Mouse (Mus musculus) testis, postnatal 10 days (tissue): ENCODE measurements around the gene Pms2.

ENCODE experiments used
- DNase-seq: peaks from one replicate; pipeline ENCODE4 v3.0.0; 2021; ENCODE audit warnings: low spot score

The Pms2 gene

DNA sequence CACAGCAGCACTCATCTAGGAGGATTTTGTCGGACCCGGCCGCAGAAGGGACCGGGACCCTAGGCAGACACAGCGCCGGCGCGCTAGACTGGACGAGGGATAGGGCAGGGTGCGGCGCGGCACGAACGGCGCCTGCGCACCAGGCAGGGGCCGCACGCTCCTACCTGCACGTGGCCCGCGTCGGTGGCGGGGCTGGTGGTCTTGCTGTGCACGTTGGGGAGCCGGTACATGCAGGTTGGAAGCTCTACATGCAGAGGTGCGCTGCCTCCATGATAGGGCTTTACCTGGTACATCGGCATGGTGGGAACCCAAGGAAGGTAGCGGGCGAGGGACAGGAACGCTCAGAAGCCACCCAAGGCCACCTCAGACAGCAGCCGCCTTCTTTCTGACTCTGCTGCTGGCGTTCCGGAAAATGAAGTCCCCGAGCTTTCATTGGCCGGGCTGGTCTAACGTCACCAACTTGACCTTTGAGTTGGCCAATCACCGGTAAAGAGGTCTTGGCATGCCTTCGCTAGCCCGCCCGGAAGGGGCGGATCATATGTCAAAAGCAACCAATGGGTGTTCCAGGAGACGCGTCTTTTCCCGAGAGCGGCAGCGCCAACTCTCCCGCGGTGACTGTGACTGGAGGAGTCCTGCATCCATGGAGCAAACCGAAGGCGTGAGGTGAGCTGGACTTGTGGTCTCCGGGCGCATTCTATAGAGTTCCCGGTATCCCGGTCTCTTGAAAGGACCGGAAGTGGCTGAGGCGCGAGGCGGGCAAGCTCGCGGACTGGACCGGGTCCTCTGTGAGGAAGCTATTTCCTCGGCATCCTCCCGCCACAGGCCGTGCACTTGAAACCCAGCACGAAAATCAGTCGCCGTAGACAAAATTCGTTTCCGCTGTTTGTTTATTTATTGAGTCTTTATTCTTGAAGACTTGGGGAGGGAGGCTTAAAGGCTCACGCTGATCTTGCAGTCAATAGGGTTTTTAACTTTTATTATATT is at the start of gene Pms2, which contains the start of gene Aimp2:
Gene Pms2 (plus strand): TSS at position 548 of the 984 bp plus-strand sequence.
Gene Aimp2 (minus strand): TSS at position 431 of the 984 bp plus-strand sequence.
- peak; percentile 91 for DNase-seq

- no peak for DNase-seq
Measured at GRCm38 (mm10) chr5:143871547-143872169, 38.1 kb upstream of the Pms2 start.

DNA sequence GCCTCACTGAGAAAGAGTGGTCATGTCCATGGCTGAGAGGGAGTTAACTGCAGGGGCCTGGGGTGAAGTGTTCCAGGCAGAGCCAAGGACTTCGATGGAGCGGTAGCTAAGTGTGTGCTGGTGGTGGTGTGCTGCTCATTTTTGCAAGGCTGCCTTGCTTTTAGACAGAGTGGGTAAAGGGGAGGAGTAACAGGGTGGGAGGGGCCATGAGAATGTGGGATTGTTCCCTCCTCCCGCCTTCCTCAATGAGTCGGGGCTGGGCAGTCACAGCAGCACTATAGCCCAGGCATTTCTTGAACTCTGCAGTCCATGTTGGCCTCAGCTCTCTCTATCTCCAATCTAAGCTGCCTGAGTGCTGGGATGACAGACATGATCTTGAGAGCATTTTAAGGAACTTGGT is 35.2 kb upstream of the Pms2 start:
- no peak for DNase-seq

DNA sequence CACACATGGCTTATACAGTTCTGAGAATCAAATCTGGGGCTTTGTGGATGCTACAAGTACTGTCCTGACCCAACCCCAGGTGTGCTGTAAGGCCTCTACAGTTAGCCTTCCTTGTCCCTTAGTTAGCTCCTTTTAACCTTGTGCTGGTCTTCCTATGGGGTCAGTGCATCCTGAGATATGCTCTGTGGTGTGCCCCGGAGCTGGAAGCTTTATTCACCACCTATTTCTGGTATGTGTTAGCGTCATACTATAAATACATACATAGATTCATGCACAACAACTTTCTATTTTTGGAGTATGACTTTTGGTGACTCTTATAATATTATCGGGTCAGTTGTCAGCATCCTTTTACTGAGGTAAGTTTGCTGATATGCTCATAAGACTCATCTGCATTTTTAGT is 24.5 kb upstream of the Pms2 start:
- DNase-seq, result no peak

- no peak for DNase-seq
Measured at GRCm38 (mm10) chr5:143890741-143891140, 19.0 kb upstream of the Pms2 start.

DNA sequence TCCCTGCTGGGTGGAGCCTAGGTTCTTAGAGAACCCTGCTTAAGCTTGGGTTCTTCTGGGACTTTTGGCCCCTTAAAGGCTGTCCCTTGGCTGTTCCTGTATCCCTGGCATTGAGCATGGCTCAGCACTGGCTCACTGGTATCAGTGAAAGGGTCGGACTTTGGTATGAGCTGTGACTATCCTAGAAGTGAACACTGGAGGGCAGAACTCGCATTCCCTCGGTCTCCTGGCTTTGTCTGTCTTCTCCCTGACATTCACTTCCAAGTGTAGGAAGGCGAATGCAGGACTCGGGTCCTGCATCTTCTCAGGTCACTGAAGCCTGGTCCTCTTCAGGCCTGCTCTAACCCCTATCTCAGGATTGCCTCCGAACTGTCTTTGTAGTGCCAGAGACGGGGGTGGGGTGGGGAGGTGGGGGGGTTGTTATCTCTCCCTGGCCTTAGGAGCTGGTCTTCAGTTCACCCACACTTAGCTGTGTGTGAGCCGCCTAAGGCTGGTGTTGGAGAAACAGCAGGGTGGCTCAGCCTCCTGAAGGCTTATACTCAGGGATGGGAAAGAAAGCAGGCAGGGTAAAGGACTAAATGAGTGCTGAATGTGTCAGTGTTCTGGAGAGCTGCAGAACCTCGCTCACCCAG is 17.4 kb upstream of the Pms2 start:
- no peak for DNase-seq

GRCm38 (mm10) chr5:143893396-143893795 is 16.4 kb upstream of the Pms2 start:
- DNase-seq, result no peak

GRCm38 (mm10) chr5:143897635-143898330 is 12.0 kb upstream of the Pms2 start, which contains the start of gene Ankrd61:
Gene Ankrd61, minus strand, starts transcription at chr5:143897685.
- no peak for DNase-seq

DNA sequence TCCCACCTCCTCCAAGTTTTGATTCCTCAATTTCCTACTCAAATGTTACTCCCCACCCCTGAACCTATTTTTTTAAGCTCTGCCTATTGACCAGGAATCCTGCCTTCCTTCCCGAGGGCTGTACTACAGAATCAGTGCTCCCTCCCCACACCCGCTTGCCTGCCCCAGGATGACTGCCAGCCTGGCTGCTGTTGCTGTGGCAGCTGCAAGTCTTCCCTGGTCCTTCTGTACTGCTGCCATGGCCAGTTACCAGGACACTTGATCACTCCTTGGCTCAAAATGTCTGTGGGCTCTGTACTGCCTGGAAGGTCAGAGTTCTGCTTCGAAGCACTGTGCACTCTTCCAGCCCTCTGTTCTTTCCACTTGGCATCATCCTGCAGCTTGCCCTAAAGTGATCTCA is 7.7 kb upstream of the Pms2 start:
- no peak for DNase-seq

- no peak for DNase-seq
Measured at GRCm38 (mm10) chr5:143903813-143904212, 6.0 kb upstream of the Pms2 start.

DNA sequence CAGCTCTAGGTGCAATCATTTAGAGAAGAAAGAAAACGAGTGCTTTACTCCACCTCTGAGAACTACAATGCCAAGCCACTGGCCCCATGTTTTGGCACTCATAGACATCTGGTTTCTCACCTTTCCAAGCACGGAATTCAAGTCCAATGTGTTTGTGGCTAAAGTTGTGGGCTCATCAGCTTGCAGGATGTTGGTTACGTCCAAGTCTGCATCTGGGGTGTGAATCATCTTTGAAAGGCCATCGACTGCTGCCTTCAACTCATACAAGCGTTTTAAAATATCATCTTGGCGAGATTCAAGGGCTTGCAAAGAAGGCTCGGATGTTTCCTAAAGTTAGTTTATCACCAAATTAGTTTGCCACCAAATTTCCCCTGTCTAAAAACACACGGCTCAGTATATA is 3.3 kb upstream of the Pms2 start:
- no peak for DNase-seq

DNA sequence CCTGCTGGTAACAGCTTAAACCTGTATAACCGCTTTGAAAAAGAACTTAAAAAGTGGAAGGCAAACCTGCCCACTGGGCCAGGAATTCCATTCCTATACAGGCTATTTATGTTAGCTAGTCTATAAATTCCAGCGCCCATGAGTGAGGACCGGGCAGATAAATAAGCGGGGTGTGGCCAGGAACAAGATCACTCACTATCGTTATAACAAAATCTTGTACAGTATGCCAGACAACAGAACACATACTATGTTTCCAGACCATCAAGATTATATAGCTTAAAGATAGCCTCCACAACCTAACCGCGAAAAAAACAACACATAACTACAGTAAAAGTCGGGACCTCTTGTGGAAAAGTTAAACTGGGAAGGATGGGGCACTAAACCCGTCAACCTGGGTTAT is 838 bp upstream of the Pms2 start:
- DNase-seq, result no peak

GRCm38 (mm10) chr5:143916221-143916620 is 6.5 kb downstream of the Pms2 start:
- no peak for DNase-seq

GRCm38 (mm10) chr5:143917418-143917817 is 7.7 kb downstream of the Pms2 start:
- DNase-seq, result peak; percentile 71

DNA sequence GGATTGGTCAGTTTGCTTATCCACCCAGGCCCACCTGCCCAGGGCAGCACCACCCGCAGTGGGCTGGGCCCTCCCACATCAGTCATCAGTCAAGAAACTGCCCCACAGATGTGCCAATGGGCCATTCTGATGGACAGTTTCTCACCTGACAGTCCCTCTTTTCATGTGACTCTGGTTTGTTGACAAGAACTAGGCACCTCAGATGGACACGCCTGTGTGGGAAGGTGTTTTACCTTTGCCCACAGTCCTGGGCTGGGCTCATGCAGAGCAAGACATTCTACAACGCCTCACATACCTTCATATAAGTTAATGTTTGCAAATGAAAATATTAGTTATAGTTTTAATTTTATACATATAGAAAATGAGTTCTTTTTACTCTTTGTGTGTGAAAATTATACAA is 8.4 kb downstream of the Pms2 start:
- no peak for DNase-seq

GRCm38 (mm10) chr5:143924781-143925452 is 15.2 kb downstream of the Pms2 start:
- no peak for DNase-seq

- no peak for DNase-seq
Measured at GRCm38 (mm10) chr5:143927875-143928274, 18.1 kb downstream of the Pms2 start, which contains the start of gene Gm42421. Gene Gm42421, plus strand, starts transcription at chr5:143928175.

DNA sequence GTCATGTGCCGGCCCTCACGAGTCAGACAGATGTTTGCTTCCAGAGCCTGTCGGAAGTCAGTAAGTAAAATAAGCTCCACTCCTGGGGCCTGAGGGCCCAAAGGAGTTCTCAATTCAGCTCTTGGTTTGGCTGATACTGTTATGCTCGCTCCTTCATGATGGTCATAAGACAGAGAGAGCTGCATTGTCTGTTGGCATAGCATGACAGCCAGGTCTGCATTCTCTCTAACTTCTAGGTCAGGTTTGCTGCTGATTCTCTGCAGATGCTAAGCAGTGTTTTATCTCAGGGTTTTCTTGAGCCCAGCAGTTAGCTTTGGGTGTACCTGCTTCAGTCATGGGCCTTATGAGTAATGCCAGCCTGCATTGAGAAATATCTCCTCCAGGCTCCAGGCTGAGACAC is 19.5 kb downstream of the Pms2 start:
- no peak for DNase-seq

DNA sequence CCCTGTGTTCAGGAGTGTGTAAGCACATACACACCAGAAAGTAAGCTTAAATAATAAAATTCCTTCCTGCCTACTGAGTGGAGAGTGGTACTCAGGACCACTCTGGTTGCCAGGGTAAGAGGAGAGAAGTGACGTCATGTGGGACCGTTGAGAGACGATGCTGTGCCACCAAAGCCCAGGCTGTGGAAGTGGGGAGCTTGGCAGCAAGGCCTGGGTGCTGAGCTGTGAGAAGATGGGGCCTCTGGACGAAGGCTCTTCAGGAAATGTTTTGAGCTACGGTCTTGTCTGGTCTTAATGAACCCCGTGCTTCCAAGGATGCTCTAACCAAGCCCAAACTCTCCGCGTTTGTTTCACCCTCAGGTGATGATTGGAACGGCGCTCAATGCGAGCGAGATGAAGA is 20.9 kb downstream of the Pms2 start:
- DNase-seq, result no peak

DNA sequence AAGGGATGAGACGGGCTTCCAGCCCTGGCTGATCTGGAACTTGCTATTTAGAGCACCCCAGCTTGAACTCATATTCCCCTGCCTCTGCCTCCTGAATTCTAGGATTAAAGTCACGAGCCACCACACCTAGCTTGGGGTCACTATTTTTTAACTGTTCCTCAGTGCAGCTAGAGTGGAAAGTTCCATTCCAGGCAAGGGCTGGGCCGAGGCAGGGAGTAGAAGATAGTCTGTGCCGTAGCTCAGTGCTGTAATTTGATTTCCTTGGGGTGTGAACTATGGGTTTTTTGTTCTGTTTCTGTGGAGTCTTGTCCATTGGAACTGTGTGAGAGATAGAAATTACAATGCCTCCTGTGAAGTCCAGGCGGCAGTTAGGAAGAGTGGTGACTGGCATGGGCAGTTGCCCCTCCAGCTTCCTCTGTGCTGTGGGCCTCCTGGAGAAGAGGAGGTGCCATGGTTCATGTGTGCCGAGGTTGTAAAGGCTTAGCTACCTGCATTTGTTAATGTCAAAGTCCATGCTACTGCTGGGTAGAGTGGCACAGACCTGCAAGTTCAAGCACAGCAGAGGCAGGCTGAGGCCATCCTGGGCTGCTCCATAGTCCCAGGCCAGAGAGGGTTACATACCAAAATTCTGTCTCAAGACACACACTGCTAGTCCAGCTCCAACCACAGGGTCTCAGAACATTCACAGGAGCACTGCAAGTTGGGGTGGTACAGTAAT is 22.3 kb downstream of the Pms2 start:
- DNase-seq, result no peak

DNA sequence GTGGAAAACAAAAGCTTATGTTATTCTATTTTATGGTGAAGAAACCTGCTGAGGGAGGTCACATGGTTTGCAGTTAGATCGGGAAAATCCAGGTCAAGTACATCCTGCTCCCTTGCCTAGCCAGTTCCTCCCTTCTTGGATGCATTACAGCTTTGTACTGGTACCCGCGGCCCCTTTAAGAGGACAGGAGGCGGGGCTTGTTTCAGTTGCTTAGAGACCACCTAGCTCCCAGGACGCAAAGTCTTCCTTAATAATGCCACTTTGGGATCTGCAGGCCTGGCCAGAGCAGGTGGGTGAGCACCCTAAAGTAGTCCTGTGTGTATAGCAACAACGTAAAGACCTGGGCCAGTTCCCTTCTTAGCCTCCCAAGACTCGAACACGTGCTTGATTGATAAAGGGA is 23.1 kb downstream of the Pms2 start, which contains the start of gene Rsph10b:
Gene Rsph10b (plus strand): TSS at position 205 of the 400 bp plus-strand sequence.
- peak; percentile 52 for DNase-seq
